In the genomic region with DNA sequence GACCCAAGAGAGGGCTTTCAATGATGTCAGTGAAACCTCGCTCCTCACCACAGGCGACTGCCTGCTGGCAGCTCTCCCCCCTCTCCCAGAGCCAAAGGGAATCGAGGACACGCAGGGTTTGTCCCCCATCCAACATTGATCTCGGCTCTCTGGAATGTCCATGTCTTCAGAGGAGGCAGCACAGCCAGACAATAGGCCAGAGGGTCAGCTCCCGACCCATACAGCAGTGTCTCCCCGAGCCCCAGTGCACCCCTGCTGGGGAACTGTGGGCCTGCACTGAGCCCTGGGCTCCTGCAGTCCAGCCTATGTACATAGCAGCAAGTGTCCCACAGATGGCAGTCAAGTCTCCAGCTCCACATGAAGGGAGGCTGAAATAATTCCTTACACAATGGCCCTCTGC, we compare ENCODE assay signal across 8 mouse cellular contexts. TPM values are rescaled to one million over a fixed set of nuclear protein-coding genes. Genes with fewer than 3 reads are reported as not detected.
DNase-seq lines count a peak whose midpoint lies in the region; ATAC-seq lines count a peak whose summit lies in the region.

No protein-coding gene starts in this region.

- H3K27me3 ChIP-seq in intestine, embryonic 16.5 days (replicated peaks; ENCODE audit: control insufficient read depth, insufficient read depth, low read length), result no peaks in the 10 kb centered on the region
- no peaks in the 10 kb centered on the region for H3K27me3 ChIP-seq in limb, embryonic 10.5 days (ENCODE audit: low read depth, poor library complexity, severe bottlenecking)
- no peaks in the 10 kb centered on the region; the same call in 1 of the 2 replicates for H3K27me3 ChIP-seq in midbrain, embryonic 14.5 days (ENCODE audit: control insufficient read depth, insufficient read depth, low read length)

- no peak overlapping the region for H3K4me2 ChIP-seq in intestine, embryonic 16.5 days (ENCODE audit: low read depth, low read length)
- H3K4me2 ChIP-seq in midbrain, embryonic 14.5 days (ENCODE audit: low read length), result no peak overlapping the region

- no peaks in the 10 kb centered on the region for H3K36me3 ChIP-seq in intestine, embryonic 16.5 days (ENCODE audit: control insufficient read depth, insufficient read depth, low read length)
- H3K36me3 ChIP-seq in limb, embryonic 10.5 days, result no peaks in the 10 kb centered on the region
- H3K36me3 ChIP-seq in midbrain, embryonic 14.5 days (ENCODE audit: control insufficient read depth, insufficient read depth, low read length), result peaks cover 13% of the 10 kb centered on the region

- peaks cover 22% of the 10 kb centered on the region for H3K4me1 ChIP-seq in intestine, embryonic 16.5 days (ENCODE audit: control insufficient read depth, insufficient read depth, low read length)
- peaks cover 34% of the 10 kb centered on the region for H3K4me1 ChIP-seq in limb, embryonic 10.5 days
- H3K4me1 ChIP-seq in midbrain, embryonic 14.5 days (ENCODE audit: control insufficient read depth, insufficient read depth, low read length), result no peaks in the 10 kb centered on the region; the same call in 1 of the 2 replicates

- peak; percentile 87 for DNase-seq in adrenal gland, postnatal 14 days
- DNase-seq in embryo, embryonic 9.5 days (ENCODE audit: extremely low spot score), result peak; percentile 81
- peak; percentile 74 for DNase-seq in limb, embryonic 10.5 days (ENCODE audit: low spot score)
- DNase-seq in midbrain, embryonic 14.5 days, result peak; percentile 78
- peak; percentile 11 to 23 for DNase-seq in spleen, adult 18-20 months

- WGBS in intestine, embryonic 16.5 days, result 36% methylated on average over 7 of the region's 7 CpGs
- WGBS in limb, embryonic 10.5 days, result 40% methylated on average over 7 of the region's 7 CpGs
- WGBS in midbrain, embryonic 14.5 days, result 14% methylated on average over 7 of the region's 7 CpGs

- H3K9ac ChIP-seq in intestine, embryonic 16.5 days (ENCODE audit: low read depth, low read length), result peak overlapping the region; percentile 16; the same call in 1 of the 2 replicates
- no peak overlapping the region for H3K9ac ChIP-seq in midbrain, embryonic 14.5 days (replicated peaks; ENCODE audit: low read length)

- no peaks in the 10 kb centered on the region for H3K9me3 ChIP-seq in intestine, embryonic 16.5 days (ENCODE audit: control insufficient read depth, low read length)
- no peaks in the 10 kb centered on the region for H3K9me3 ChIP-seq in limb, embryonic 10.5 days (replicated peaks)
- H3K9me3 ChIP-seq in midbrain, embryonic 14.5 days (ENCODE audit: control insufficient read depth, low read length), result no peaks in the 10 kb centered on the region

- H3K4me3 ChIP-seq in intestine, embryonic 16.5 days (ENCODE audit: low read length), result no peak overlapping the region
- no peak overlapping the region for H3K4me3 ChIP-seq in limb, embryonic 10.5 days
- H3K4me3 ChIP-seq in midbrain, embryonic 14.5 days (replicated peaks; ENCODE audit: low read depth, low read length), result no peak overlapping the region

- H3K27ac ChIP-seq in intestine, embryonic 16.5 days (ENCODE audit: low read length), result peak overlapping the region; percentile 82
- peak overlapping the region; percentile 79 for H3K27ac ChIP-seq in limb, embryonic 10.5 days
- no peak overlapping the region; the same call in 1 of the 2 replicates for H3K27ac ChIP-seq in midbrain, embryonic 14.5 days (replicated peaks; ENCODE audit: low read depth, low read length)

- peak; percentile 91 for ATAC-seq in granulocyte monocyte progenitor cell, adult 5-6 weeks (replicated peaks; ENCODE audit: poor library complexity, severe bottlenecking)
- peak; percentile 87 for ATAC-seq in intestine, embryonic 16.5 days
- peak; percentile 78 for ATAC-seq in midbrain, embryonic 14.5 days (ENCODE audit: low FRiP score, low TSS enrichment)
- ATAC-seq in activated CD4-positive, CD25-positive, alpha-beta regulatory T cell, adult 4 months, result no peak

RNA-seq across cellular contexts. Expression of a gene that starts 54.8 kb away (rescaled TPM):
- total RNA-seq in adrenal gland, postnatal 14 days (2021), result 3.7 and 5.2 TPM in 2 replicates
- 3.5 and 3.7 TPM in 2 replicates for total RNA-seq in granulocyte monocyte progenitor cell, adult 5-6 weeks (2014; fragmentation: Nextera tagmentation)
- 0.15 and 0.60 TPM in 2 replicates for total RNA-seq in granulocyte monocyte progenitor cell, adult 5-6 weeks (2017)
- polyA plus RNA-seq in intestine, embryonic 16.5 days (2015; fragmentation: Nextera tagmentation; extraction: Ambion mirVana), result 6.3 and 8.0 TPM in 2 replicates
- 2.4 and 3.8 TPM in 2 replicates for polyA plus RNA-seq in limb, embryonic 10.5 days (2016; fragmentation: Nextera tagmentation; extraction: Ambion mirVana)
- polyA plus RNA-seq in midbrain, embryonic 14.5 days (2014; fragmentation: Nextera tagmentation; extraction: Ambion mirVana), result 41.1 and 58.8 TPM in 2 replicates
- 1 to 10 TPM; 5.8 to 8.9 TPM for polyA plus RNA-seq in activated CD4-positive, CD25-positive, alpha-beta regulatory T cell, adult 4 months (2017; shearing (Covaris generic))

Comparison
In these comparisons a context has a peak if more than half of its experiments do, and no peak if none do; other contexts are left out.
1. DNase-seq: peak in every context shown above with its lines; median percentile 87 in adrenal gland, postnatal 14 days; 81 in embryo, embryonic 9.5 days; 78 in midbrain, embryonic 14.5 days; 74 in limb, embryonic 10.5 days; 17 in spleen, adult 18-20 months.